Mouse (Mus musculus) hindbrain, embryonic 15.5 days (tissue): ENCODE results near the gene Tmem106c. TPM values are rescaled to one million over a fixed set of nuclear protein-coding genes. Genes with fewer than 3 reads are reported as not detected.

Source experiments
- ATAC-seq: fragments of 200-750 bp; cut with Nextera tagmentation; 2 replicates; pipeline ENCODE4 v1.8.0; 2017; ENCODE audit warnings: low read depth, moderate number of reproducible peaks, moderate TSS enrichment; ENCODE audit not compliant: low FRiP score
- H3K27ac ChIP-seq: fragments of 300-500 bp; sonication (generic); replicated peaks from 2 replicates; pipeline ENCODE4 v1.5.1; 2015; ENCODE audit warnings: mild to moderate bottlenecking, inconsistent platforms
- H3K27me3 ChIP-seq: fragments of 300-500 bp; sonication (generic); 2 replicates; pipeline ENCODE4 v1.6.1; 2015; ENCODE audit warnings: control low read depth, inconsistent platforms
- H3K36me3 ChIP-seq: fragments of 300-500 bp; sonication (generic); 2 replicates; pipeline ENCODE4 v1.6.1; 2015; ENCODE audit warnings: control low read depth, inconsistent platforms
- H3K4me1 ChIP-seq: fragments of 300-500 bp; sonication (generic); replicated peaks from 2 replicates; pipeline ENCODE4 v1.6.1; 2015; ENCODE audit warnings: control low read depth, inconsistent platforms
- H3K4me2 ChIP-seq: fragments of 300-500 bp; sonication (generic); 2 replicates; pipeline ENCODE4 v1.6.1; 2015; ENCODE audit warnings: moderate library complexity, mild to moderate bottlenecking, inconsistent platforms
- H3K4me3 ChIP-seq: fragments of 300-500 bp; sonication (generic); 2 replicates; pipeline ENCODE4 v1.5.1; 2015; ENCODE audit warnings: mild to moderate bottlenecking, inconsistent platforms
- H3K9ac ChIP-seq: fragments of 300-500 bp; sonication (generic); 2 replicates; pipeline ENCODE4 v1.6.1; 2015; ENCODE audit warnings: inconsistent platforms
- H3K9me3 ChIP-seq: fragments of 300-500 bp; sonication (generic); 2 replicates; pipeline ENCODE4 v1.6.1; 2016; ENCODE audit warnings: control low read depth, inconsistent platforms
- WGBS: fragments of 180-500 bp; shearing (Covaris S2); methylation state at CpG from one replicate; pipeline ENCODE4 v1.1.7; 2015; 5-methylcytosine and 5-hydroxymethylcytosine counted together
- polyA plus RNA-seq: library from polyadenylated mRNA; unstranded; fragments of >200 nt; fragmentation: Nextera tagmentation; extraction: Ambion mirVana; gene quantifications from 2 replicates; pipeline ENCODE4 v1.2.1, GENCODE M21; 2015

Tmem106c gene
- polyA plus RNA-seq, 1 experiment from 2014 or later: 60.5 TPM

DNA sequence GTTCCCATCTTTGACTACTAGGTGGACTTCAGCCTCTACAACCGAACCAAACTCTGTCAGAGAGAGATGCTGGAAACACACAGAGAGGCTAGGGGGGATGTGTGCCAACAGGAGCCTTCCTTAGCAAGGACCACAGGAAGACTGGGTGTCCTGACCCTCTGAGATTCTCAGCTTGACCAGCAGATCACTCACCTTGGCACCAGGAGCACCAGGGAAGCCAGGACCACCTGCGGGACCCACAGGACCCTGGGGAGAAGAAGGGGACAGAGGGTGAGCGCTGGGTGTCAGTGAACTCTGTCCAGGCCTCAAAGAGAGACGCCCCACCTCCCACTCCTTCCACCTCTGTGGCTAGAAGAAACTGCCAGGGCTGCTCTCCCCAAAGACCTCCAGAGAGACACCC lies 26.7 kb downstream of the Tmem106c start:
- 14% methylated on average over 4 of the region's 4 CpGs for WGBS
- H3K4me1 ChIP-seq: peaks cover 56% of the 10 kb centered on the region
- H3K27ac ChIP-seq: no peak overlapping the region
- H3K36me3 ChIP-seq: no peaks in the 10 kb centered on the region
- no peaks in the 10 kb centered on the region for H3K9me3 ChIP-seq
- no peak overlapping the region for H3K9ac ChIP-seq
- H3K4me3 ChIP-seq: no peak overlapping the region
- H3K27me3 ChIP-seq: no peaks in the 10 kb centered on the region
- H3K4me2 ChIP-seq: no peak overlapping the region
- ATAC-seq: no peak

DNA sequence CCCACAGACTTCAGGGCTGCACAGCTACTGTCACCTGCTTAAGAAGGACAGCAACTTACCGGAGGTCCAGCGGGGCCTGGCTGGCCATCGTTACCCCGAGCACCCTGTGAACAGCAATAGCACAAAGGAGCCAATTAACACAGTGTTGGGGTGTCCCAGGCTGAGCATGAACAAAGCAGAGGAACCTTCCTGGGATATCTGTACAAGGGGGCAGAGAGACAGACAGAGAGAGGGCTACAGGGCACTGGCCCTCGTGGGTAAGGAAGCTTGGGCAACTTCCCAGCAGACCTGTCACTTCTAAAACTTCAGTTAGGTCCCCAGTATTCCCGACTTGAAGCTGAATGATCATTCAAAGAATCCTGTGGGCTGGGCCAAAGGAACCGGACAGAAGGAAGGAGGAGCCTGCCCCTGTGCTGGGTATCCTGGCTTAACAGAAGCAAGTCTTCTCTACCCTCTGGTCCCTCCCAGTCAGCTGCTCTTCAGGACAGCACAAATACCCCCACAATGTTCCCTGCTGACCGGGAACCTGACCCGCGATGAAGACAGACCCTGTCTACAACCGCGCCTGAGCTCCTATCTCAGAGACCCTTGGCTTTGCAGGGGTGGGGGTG lies 27.4 kb downstream of the Tmem106c start:
- no peak overlapping the region for H3K27ac ChIP-seq
- H3K4me3 ChIP-seq: no peak overlapping the region
- H3K27me3 ChIP-seq: no peaks in the 10 kb centered on the region
- ATAC-seq: no peak
- no peaks in the 10 kb centered on the region for H3K9me3 ChIP-seq
- H3K9ac ChIP-seq: no peak overlapping the region
- 13% methylated on average over 12 of the region's 12 CpGs for WGBS
- H3K4me1 ChIP-seq: peaks cover 61% of the 10 kb centered on the region
- H3K36me3 ChIP-seq: no peaks in the 10 kb centered on the region
- no peak overlapping the region for H3K4me2 ChIP-seq

DNA sequence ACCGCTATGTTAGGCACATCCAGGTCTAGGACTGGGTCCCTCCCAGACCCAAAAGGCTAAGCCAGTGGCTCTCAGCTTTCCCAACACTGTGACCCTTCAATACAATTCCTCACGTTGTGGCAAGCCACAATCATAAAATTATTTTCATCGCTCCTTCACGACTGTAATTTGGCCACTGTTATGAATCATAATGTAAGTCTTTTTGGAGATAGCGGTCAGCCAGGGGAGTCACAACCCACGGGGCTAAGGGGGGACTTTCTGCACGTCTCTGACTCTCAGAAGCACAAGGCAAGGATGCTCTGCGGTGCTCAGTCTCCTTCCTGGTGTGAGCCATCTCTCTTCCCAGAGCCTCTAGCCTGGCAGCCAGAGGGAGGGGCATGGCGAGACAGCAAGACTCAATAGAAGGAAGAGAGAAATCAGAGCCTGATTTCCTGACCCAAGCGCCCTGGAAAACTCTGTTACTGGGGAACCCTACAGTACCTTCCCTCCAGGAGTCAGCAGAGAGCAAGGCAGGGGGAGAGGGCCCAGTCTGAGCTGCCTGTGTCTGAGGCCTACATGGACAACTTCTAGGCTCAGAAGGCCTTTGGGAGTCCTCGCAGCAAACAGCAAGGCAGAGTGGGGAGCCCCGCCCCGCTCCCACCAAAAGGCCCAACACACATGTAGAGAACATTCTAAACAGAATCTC lies 28.2 kb downstream of the Tmem106c start:
- H3K9ac ChIP-seq: peak overlapping the region; percentile 48; the same call in 1 of the 2 replicates
- H3K36me3 ChIP-seq: no peaks in the 10 kb centered on the region
- peak overlapping the region; percentile 29 for H3K4me3 ChIP-seq
- 29% methylated on average over 13 of the region's 13 CpGs for WGBS
- H3K4me2 ChIP-seq: peak overlapping the region; percentile 55
- ATAC-seq: peak; percentile 1; the same call in 1 of the 2 replicates
- no peaks in the 10 kb centered on the region for H3K27me3 ChIP-seq
- peaks cover 69% of the 10 kb centered on the region for H3K4me1 ChIP-seq
- H3K9me3 ChIP-seq: no peaks in the 10 kb centered on the region
- H3K27ac ChIP-seq: peak overlapping the region; percentile 83

DNA sequence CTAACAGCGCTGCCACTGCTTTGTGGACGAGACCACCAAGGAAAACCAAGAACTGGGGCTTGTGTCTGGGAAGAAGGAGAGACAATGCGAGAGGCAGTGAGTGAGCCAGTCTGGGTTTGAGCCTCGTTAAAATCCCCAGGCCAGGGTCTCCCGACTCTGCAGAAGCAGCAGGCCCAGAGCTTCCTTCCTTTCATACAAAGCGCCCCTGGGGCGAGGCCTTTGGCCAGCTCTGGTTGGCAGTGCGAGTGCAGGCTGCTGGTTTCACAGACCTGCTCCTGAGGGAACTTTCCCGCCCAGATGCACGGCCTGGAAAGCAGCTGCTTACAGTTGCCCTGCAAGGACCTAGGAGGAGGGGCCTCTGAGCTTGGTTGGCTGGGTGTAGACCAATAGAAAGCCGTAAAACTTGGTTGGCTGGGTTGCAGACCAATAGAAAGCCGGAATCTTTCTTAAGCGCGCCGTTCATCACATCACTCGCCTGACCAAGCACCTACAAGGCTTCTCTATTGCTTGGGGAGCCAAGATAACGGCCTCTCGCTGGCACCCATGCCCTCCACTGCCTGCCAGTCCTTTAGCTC lies 28.8 kb downstream of the Tmem106c start:
- H3K27ac ChIP-seq: peak overlapping the region; percentile 83
- H3K36me3 ChIP-seq: no peaks in the 10 kb centered on the region
- WGBS: 1% methylated on average over 18 of the region's 18 CpGs
- H3K4me2 ChIP-seq: peak overlapping the region; percentile 55
- H3K4me1 ChIP-seq: peaks cover 72% of the 10 kb centered on the region
- peak overlapping the region; percentile 48 for H3K9ac ChIP-seq
- H3K4me3 ChIP-seq: peak overlapping the region; percentile 29
- ATAC-seq: peak; percentile 94
- H3K27me3 ChIP-seq: no peaks in the 10 kb centered on the region
- H3K9me3 ChIP-seq: no peaks in the 10 kb centered on the region

DNA sequence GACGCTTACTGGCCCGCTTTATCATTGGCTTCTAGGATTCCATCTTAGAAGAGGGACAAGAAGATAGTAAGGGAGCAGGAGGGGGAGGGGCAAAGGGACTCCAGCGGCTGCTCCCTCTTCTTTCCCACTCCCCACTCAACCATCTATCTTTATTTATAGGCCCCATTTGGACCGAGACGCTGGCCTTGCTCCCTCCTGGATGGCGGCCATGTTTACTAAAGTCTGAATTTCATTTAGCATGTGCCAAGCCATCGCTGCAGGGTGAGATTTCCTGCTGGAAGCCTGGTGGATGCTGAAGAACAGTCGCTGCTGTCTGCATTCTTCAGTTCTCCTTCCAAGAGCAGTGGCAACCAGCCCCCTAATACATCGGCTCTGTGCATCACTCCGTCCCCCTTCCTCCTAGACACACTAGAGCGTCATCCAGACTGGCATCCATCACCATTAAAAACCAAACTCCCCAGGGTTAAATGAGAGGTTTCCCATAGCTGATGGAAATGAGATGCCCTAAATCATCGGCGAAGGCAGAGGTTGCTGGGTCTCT lies 32.8 kb downstream of the Tmem106c start:
- H3K4me1 ChIP-seq: peaks cover 70% of the 10 kb centered on the region
- peak overlapping the region; percentile 43; the same call in 1 of the 2 replicates for H3K27ac ChIP-seq
- no peak overlapping the region for H3K4me2 ChIP-seq
- WGBS: 55% methylated on average over 13 of the region's 13 CpGs
- ATAC-seq: peak; percentile 36; the same call in 1 of the 2 replicates
- H3K9me3 ChIP-seq: no peaks in the 10 kb centered on the region
- H3K36me3 ChIP-seq: no peaks in the 10 kb centered on the region
- no peak overlapping the region for H3K4me3 ChIP-seq
- H3K27me3 ChIP-seq: 0 out of 2 replicates have a peak, but pooled peaks cover 9% of the 10 kb centered on the region
- H3K9ac ChIP-seq: no peak overlapping the region

DNA sequence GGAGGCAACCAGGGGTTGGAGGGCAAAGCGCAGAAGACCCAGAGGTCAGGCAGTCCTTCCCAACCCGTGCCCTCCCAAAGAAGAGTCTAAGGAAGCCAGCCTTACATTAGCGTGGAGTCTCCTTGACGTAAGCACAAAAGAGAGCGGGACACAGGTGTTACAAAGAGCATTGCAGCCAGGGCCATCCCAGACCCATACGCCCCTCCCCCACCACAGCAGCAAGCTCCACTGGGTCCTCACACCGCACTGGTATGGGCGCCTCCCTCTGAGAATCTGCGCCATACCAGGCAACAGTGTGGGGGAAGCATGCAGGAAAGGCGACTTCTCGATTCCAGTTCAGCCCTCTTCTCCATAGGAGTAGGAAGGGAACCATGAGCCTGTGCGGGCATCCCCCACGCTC lies 35.5 kb downstream of the Tmem106c start:
- no peak for ATAC-seq
- Histone ChIP-seq H3K27me3 (peaks cover 26% of the 10 kb centered on the region; the same call in 1 of the 2 replicates), H3K9me3 (no peaks in the 10 kb centered on the region), H3K36me3 (no peaks in the 10 kb centered on the region), H3K4me2 (no peak overlapping the region), H3K4me3 (no peak overlapping the region), H3K27ac (no peak overlapping the region), H3K4me1 (peaks cover 77% of the 10 kb centered on the region), H3K9ac (no peak overlapping the region)
- WGBS: 24% methylated on average over 13 of the region's 13 CpGs

DNA sequence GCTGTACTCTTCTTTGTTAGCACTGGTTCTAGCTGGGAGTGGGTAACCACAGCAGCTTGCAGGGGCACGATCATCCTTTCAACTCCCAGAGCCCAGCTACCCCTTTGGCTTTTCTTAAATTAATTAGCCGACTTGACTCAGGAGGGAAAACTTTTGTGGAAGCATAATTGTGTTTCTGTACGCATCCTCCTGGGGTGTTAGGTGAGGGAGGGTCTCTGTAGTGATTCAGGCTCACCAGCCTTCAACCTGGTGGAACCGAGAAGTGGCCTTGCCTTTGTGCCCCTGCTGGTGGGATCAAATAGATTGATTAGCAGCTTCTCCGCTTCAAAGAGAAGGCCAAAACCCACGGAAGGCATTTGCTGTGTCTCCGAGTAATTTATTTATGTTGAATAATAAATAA lies 36.0 kb downstream of the Tmem106c start:
- 7% methylated on average over 7 of the region's 7 CpGs for WGBS
- no peak overlapping the region for H3K27ac ChIP-seq
- no peaks in the 10 kb centered on the region for H3K36me3 ChIP-seq
- H3K27me3 ChIP-seq: peaks cover 31% of the 10 kb centered on the region
- H3K9ac ChIP-seq: no peak overlapping the region
- peaks cover 80% of the 10 kb centered on the region for H3K4me1 ChIP-seq
- no peak overlapping the region for H3K4me2 ChIP-seq
- no peak overlapping the region for H3K4me3 ChIP-seq
- no peaks in the 10 kb centered on the region for H3K9me3 ChIP-seq
- no peak for ATAC-seq

DNA sequence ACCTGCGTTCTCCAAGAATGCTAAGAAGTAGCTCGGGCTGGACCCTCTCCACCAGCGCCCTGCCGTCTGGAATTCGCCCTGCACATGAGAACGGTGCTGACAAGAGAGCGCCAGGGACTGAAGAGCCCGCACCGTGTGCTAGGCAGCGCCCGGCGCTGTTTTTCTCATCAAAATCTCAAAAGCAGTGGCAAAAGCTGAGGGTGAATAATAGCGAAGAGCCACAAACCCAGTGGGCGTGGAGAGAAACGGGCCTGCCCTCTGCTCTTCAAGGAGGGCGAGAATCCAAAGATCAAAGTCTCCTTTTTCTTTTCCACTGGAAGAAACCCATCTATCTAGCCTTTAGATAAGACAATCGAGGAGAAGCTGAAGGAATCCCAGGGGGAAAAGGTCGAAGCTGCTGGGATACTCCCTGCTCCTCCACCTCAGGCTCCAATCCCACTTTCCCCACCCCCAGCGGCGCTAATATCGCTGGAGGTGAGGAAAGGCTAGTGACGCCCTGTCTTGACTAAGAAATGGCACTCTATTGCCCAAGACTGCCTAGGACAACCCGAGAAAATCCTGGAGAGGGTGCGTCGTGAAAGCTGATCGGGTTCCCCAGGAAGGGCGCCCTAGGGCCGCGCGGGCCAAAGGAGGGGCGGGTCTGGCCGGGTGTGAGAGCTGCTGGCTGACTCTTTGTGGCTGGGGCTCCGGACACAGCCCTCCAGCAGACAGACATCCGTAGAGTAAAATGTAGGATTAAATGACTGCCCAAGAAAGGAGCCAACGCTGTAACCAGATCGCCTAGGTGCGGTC lies 37.5 kb downstream of the Tmem106c start:
- Histone ChIP-seq H3K4me2 (peak overlapping the region; percentile 76), H3K4me1 (peaks cover 72% of the 10 kb centered on the region), H3K27me3 (peaks cover 45% of the 10 kb centered on the region), H3K27ac (peak overlapping the region; percentile 68), H3K9ac (peak overlapping the region; percentile 19), H3K36me3 (no peaks in the 10 kb centered on the region), H3K9me3 (no peaks in the 10 kb centered on the region), H3K4me3 (peak overlapping the region; percentile 45)
- no peak for ATAC-seq
- 2% methylated on average over 36 of the region's 37 CpGs for WGBS

DNA sequence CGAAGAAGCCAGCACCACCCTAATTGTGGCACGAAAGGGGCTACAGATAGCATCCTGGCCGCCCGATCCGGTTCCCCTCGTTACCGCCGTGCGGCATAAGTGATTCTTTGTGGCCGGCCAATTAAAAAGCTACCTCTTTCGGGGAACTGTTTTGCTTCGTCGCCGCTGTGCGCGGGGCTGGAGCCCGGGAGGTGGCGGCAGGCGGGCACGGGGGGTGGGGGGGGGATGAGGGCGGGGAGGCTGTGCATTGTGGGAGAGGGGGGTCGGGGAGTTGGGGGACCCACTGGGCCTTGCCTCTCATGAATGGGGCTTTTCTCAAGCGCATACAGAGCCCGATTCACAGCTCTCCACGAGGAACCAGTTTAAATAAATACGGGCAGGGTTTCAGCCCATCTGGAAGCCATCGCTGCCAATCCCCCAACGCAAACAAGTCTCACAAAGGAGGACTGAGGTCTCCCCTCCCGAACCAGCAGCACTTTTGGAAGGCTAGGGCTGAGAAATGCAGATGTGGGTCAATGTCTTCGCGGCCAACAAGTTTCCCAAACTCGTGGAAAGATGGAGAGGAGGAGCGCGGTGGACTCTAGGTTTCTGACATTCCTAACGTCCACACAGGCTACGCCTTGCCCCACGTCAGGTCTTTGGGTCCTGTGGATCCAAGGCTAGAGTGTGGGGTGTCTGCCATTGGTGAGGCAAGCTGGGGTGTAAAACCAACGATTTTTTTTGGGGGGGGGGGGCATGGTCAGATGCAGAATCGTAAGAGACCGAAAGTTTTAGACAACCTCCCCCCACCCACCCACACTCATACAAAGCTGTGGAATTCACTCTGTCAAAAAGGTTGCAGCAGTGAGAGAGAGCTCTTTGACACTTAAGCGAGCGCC lies 38.4 kb downstream of the Tmem106c start:
- Histone ChIP-seq H3K4me3 (peak overlapping the region; percentile 45), H3K36me3 (no peaks in the 10 kb centered on the region), H3K9me3 (no peaks in the 10 kb centered on the region), H3K4me2 (peak overlapping the region; percentile 76), H3K27ac (peak overlapping the region; percentile 68), H3K27me3 (peaks cover 45% of the 10 kb centered on the region), H3K4me1 (peaks cover 64% of the 10 kb centered on the region), H3K9ac (peak overlapping the region; percentile 19)
- under 1% methylated on average over 41 of the region's 42 CpGs for WGBS
- ATAC-seq: peak; percentile 53

DNA sequence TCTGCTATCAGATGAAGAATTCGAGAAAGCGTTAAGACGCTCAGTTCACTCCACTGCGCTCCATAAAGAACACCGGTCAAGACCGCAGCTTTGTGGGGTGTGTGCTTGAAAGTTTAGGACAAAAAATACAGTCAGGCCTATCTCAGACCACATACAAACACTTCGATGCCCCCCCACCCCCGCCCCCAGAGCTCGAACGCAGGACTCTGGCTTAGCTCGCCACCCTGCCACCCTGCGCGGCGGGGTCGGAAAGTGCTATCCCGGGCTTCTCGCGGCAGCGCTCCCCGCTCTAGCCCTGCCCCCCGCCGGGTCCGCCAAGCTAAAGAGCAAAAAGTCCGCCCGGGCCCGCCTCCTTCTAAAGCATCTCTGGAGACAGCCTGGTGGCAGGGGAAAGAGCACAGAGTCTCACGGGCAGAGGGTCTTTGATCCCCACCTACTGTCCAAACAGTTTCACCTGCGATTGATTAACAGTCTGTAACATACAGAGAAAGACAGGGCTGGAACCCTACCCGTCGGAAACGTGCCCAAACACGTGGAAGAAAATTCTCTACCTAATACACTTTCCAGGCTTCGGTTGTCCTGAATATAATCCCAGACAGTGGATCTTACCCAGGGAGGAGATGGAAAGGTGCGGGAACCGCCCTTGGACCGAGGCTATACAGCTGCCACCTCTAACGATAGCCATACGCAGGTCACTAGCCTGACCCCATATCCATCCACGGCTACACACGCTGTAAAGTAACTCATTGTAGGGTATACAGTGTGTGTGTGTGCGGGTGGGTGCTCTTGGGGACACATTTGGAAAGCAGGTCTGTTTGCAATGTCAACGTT lies 39.2 kb downstream of the Tmem106c start:
- Histone ChIP-seq H3K9me3 (no peaks in the 10 kb centered on the region), H3K36me3 (no peaks in the 10 kb centered on the region), H3K4me3 (peak overlapping the region; percentile 45), H3K27ac (peak overlapping the region; percentile 68), H3K9ac (no peak overlapping the region), H3K4me2 (peak overlapping the region; percentile 76), H3K4me1 (peaks cover 58% of the 10 kb centered on the region), H3K27me3 (peaks cover 48% of the 10 kb centered on the region)
- no peak for ATAC-seq
- under 1% methylated on average over 42 of the region's 42 CpGs for WGBS
